Mouse (Mus musculus) embryonic facial prominence, embryonic 12.5 days (tissue): Measurements from ENCODE around the gene Klhl41. TPM values are rescaled to one million over a fixed set of nuclear protein-coding genes. Genes with fewer than 3 reads are reported as not detected.

Source experiments
- ATAC-seq: fragments of 200-750 bp; cut with Nextera tagmentation; 2 replicates; pipeline ENCODE4 v1.8.0; 2017; ENCODE audit not compliant: insufficient number of reproducible peaks, insufficient read depth, low FRiP score, low TSS enrichment
- H3K27ac ChIP-seq: fragments of 300-500 bp; sonication (generic); 2 replicates; pipeline ENCODE4 v1.5.1; 2016; ENCODE audit warnings: mild to moderate bottlenecking
- H3K27me3 ChIP-seq: fragments of 300-500 bp; sonication (generic); 2 replicates; pipeline ENCODE4 v1.6.1; 2016; ENCODE audit warnings: mild to moderate bottlenecking, moderate library complexity
- H3K36me3 ChIP-seq: fragments of 300-500 bp; sonication (generic); 2 replicates; pipeline ENCODE4 v1.6.1; 2016; ENCODE audit warnings: mild to moderate bottlenecking
- H3K4me1 ChIP-seq: fragments of 300-500 bp; sonication (generic); 2 replicates; pipeline ENCODE4 v1.6.1; 2016
- H3K4me2 ChIP-seq: fragments of 300-500 bp; sonication (generic); replicated peaks from 2 replicates; pipeline ENCODE4 v1.6.1; 2016; ENCODE audit warnings: mild to moderate bottlenecking, moderate library complexity
- H3K4me3 ChIP-seq: fragments of 300-500 bp; sonication (generic); 2 replicates; pipeline ENCODE4 v1.5.1; 2016; ENCODE audit warnings: mild to moderate bottlenecking
- H3K9ac ChIP-seq: fragments of 300-500 bp; sonication (generic); 2 replicates; pipeline ENCODE4 v1.6.1; 2016; ENCODE audit warnings: mild to moderate bottlenecking, moderate library complexity
- H3K9me3 ChIP-seq: fragments of 300-500 bp; sonication (generic); 2 replicates; pipeline ENCODE4 v1.6.1; 2016; ENCODE audit warnings: mild to moderate bottlenecking, moderate library complexity
- WGBS: fragments of 180-500 bp; shearing (Covaris S2); methylation state at CpG from one replicate; pipeline ENCODE4 v1.1.7; 2016; 5-methylcytosine and 5-hydroxymethylcytosine counted together
- polyA plus RNA-seq: library from polyadenylated mRNA; unstranded; fragments of >200 nt; fragmentation: Nextera tagmentation; extraction: Ambion mirVana; gene quantifications from 2 replicates; pipeline ENCODE4 v1.2.1, GENCODE M21; 2016

The Klhl41 gene
- polyA plus RNA-seq, 1 experiment from 2014 or later = 7.7 TPM

- Histone ChIP-seq H3K27me3 (peaks cover 6% of the 10 kb centered on the region; the same call in 1 of the 2 replicates), H3K9me3 (no peaks in the 10 kb centered on the region), H3K4me1 (peaks cover 7% of the 10 kb centered on the region; the same call in 1 of the 2 replicates), H3K4me2 (peak overlapping the region; percentile 66), H3K9ac (peak overlapping the region; percentile 84), H3K36me3 (no peaks in the 10 kb centered on the region), H3K4me3 (peak overlapping the region; percentile 85), H3K27ac (peak overlapping the region; percentile 90)
- under 1% methylated on average over 74 of the region's 91 CpGs for WGBS
- peak; percentile 90 for ATAC-seq
Observed at GRCm38 (mm10) chr2:69722650-69723518, 53.0 kb downstream of the Klhl41 start.

GRCm38 (mm10) chr2:69723519-69723825, 53.6 kb downstream of the Klhl41 start:
- WGBS = 1% methylated on average over 13 of the region's 13 CpGs
- H3K27ac ChIP-seq = peak overlapping the region; percentile 90
- peak overlapping the region; percentile 85 for H3K4me3 ChIP-seq
- H3K9me3 ChIP-seq = no peaks in the 10 kb centered on the region
- H3K9ac ChIP-seq = peak overlapping the region; percentile 84
- peaks cover 7% of the 10 kb centered on the region; the same call in 1 of the 2 replicates for H3K4me1 ChIP-seq
- no peaks in the 10 kb centered on the region for H3K36me3 ChIP-seq
- H3K27me3 ChIP-seq = peaks cover 6% of the 10 kb centered on the region; the same call in 1 of the 2 replicates
- peak overlapping the region; percentile 66 for H3K4me2 ChIP-seq
- no peak for ATAC-seq

Other genes starting within 250 kb of the Klhl41 start
- gene Lrp2, start 84.1 kb upstream of the Klhl41 start, polyA plus RNA-seq = 1.0 and 1.3 TPM in 2 replicates
- 21.5 and 21.6 TPM in 2 replicates for gene Bbs5, start 22.9 kb upstream of the Klhl41 start, polyA plus RNA-seq
- gene Fastkd1, start 43.4 kb downstream of the Klhl41 start, polyA plus RNA-seq = 12.7 and 13.2 TPM in 2 replicates
- gene Ppig, start 52.4 kb downstream of the Klhl41 start, polyA plus RNA-seq = 172 and 185 TPM in 2 replicates
- gene Ccdc173, start 119.5 kb downstream of the Klhl41 start, polyA plus RNA-seq = 2.2 TPM in 2 replicates
- 25.0 and 27.9 TPM in 2 replicates for gene Phospho2, start 119.5 kb downstream of the Klhl41 start, polyA plus RNA-seq
- 35.4 and 36.1 TPM in 2 replicates for gene Klhl23, start 151.8 kb downstream of the Klhl41 start, polyA plus RNA-seq
- gene Ssb, start 191.4 kb downstream of the Klhl41 start, polyA plus RNA-seq = 339 and 371 TPM in 2 replicates
- 36.6 and 39.7 TPM in 2 replicates for gene Mettl5, start 215.5 kb downstream of the Klhl41 start, polyA plus RNA-seq
- 18.2 and 19.9 TPM in 2 replicates for gene Ubr3, start 227.1 kb downstream of the Klhl41 start, polyA plus RNA-seq